Mouse (Mus musculus) bone marrow macrophage, adult 2 months (primary cell): Measurements from ENCODE around the gene Gtf2f1. TPM values are rescaled to one million over a fixed set of nuclear protein-coding genes. Genes with fewer than 3 reads are reported as not detected.

Experiments used
- H3K27ac ChIP-seq: 2 replicates; pipeline ENCODE4 v1.5.1; 2012; ENCODE audit warnings: low read depth, low read length; ENCODE audit not compliant: insufficient read depth
- H3K4me1 ChIP-seq: 2 replicates; pipeline ENCODE4 v1.6.1; 2012; ENCODE audit warnings: low read length; ENCODE audit not compliant: control insufficient read depth, insufficient read depth
- H3K4me3 ChIP-seq: 2 replicates; pipeline ENCODE4 v1.5.1; 2012; ENCODE audit warnings: mild to moderate bottlenecking, low read length, moderate library complexity; ENCODE audit not compliant: insufficient read depth
- CTCF ChIP-seq: IDR thresholded peaks from 2 replicates; pipeline ENCODE4 v1.5.1; 2012; ENCODE audit warnings: low read depth, mild to moderate bottlenecking, low read length, moderate library complexity
- POLR2A ChIP-seq: IDR thresholded peaks from 2 replicates; pipeline ENCODE4 v1.6.1; 2012; ENCODE audit warnings: mild to moderate bottlenecking, low read depth, low read length, borderline replicate concordance
- polyA plus RNA-seq: library from polyadenylated mRNA; stranded (reverse); fragments of >200 nt; gene quantifications from 2 replicates; pipeline ENCODE4 v1.2.4, GENCODE M21; 2012; ENCODE audit not compliant: missing spikeins, insufficient read depth, insufficient read length

The Gtf2f1 gene
- polyA plus RNA-seq, 1 experiment: 57.7 TPM

DNA sequence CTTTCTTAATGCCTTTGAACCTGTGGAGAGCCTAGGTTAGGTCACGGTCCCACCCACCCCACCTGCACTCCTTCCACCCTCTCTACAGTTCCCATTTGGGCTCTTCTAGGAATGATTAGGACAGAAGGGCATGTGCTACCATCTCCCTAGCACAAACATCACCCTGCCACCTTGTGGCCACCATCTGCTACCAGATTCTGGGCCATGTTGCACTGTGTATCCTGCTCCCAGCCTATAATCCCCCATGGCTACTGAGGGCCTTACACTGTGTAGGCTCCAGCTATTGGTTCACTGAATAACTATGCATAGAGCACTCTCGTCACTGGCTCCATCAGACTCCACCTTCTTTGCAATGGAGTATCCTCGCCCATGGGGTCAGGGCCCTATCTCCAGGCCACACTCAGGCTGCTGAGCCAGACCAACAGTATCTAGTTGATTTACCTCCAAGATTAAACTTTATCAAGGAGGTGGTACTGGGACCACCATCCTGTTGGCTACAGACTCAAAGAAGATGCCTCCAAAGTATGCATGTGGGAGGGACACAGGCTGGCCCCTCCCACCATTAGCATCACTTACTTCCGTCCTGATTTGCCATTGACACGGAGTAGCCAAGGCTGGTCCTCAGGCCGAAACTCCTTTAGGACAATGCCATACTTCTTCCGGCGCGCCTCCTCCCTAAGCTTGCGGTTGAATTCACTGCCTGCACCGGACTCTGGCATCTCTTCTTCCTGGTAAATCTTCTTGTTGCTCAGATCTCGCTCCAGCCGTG is 3.8 kb downstream of the Gtf2f1 start:
- Histone ChIP-seq H3K4me3 (no peak overlapping the region), H3K4me1 (peaks cover 10% of the 10 kb centered on the region), H3K27ac (no peak overlapping the region)
- TF ChIP-seq POLR2A (no peak), CTCF (no peak)

DNA sequence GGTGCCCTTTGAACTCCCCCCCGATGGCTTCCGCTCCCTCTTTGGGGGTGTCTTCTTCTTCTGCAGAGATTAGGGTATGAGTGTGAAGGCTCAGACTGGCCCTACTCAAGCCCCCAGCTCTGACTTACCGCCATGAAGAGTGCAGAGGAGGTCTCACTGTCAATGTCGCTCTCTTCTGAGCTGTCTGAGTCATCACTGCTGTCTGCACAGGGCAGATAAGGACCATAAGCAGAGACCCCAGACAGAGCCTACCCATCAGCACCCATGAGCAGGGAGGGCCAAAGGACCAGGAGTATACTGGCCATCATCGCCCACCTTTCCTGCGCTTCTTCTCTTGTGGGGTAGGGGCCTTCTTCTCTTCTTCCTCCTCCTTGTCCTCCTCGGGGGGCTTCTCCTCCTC is 7.1 kb downstream of the Gtf2f1 start:
- no peak overlapping the region for H3K27ac ChIP-seq
- TF ChIP-seq POLR2A (no peak), CTCF (no peak)
- H3K4me3 ChIP-seq: no peak overlapping the region
- H3K4me1 ChIP-seq: no peaks in the 10 kb centered on the region

DNA sequence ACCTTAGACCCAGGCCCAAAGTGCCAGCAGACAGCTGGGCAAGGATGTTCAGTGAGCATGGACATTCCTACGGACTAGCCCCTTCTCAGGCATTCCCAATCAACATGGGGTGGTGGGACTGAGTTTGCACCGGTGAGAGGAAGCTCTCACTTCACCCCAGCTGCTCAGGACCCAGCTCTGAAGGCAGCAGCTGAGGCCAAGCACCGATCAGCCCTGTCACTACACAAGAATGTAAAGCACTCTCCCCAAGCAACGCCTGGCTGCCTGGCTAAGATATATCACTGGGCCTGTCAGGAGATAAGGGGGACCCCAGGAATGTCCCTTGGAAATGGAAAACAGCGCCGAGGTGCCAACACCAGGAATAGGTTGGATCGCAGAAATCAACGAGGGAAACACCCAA is 9.9 kb downstream of the Gtf2f1 start:
- no peaks in the 10 kb centered on the region; the same call in 1 of the 2 replicates for H3K4me1 ChIP-seq
- H3K4me3 ChIP-seq: no peak overlapping the region
- TF ChIP-seq CTCF (no peak), POLR2A (no peak)
- no peak overlapping the region for H3K27ac ChIP-seq

DNA sequence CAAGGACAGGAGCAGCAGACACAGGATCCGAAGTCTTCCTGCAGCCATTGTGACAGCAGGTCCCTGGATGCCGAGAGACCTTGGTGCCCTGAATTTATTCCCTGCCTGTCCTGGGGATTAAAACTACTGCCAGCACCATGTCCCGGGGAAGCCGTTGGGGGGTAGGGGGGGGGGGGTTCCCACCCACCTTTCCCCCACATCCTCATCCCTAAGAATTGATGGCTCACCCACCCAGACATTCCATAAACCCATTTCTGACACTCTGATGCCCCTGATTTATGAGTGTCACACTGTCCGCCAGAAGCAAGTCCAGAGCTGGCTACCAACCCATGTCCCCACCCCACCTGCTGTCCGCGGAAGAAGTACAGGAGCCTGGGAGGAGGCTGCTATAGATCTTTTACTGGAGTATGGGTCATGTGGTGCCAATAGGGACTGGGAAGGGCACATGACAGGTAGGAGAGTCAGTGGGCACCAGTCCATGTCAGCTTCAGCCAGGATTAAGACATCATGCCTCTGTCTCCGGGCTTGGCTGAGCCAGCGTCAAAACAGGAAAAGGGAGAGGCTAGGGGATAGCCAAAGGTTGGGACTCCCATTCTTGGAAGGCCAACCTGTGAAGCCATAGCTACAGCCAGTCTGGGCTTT is 11.0 kb downstream of the Gtf2f1 start, which contains the start of gene Pspn:
TSS of gene Pspn (minus strand) at position 51 of the 642 bp plus-strand sequence.
- TF ChIP-seq CTCF: no peak
- no peak for TF ChIP-seq POLR2A
- Histone ChIP-seq H3K4me3 (no peak within 1 kb of the TSS), H3K4me1 (no peaks in the 10 kb centered on the region; the same call in 1 of the 2 replicates), H3K27ac (no peak within 1 kb of the TSS)

DNA sequence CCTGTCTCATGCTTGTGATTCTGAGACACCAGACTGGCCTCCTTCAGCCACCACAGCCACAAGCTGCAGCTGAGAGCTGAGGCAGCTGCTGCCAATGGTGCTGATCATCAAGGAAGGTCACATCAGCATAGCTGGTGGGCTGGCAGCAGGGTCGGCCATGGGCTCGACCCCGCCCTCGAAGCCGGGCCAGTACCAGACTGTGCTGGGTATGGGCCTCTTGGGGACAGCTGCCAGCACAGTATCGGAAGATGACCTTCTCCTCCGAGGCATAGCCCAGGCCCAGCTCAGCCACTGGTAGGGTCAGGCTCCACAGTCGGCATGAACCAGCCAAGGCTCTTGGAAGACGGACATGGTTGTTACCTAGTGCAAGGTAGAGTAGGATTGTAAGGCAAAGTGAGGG is 11.7 kb downstream of the Gtf2f1 start:
- TF ChIP-seq POLR2A: no peak
- TF ChIP-seq CTCF: no peak
- H3K27ac ChIP-seq: no peak overlapping the region
- H3K4me1 ChIP-seq: no peaks in the 10 kb centered on the region; the same call in 1 of the 2 replicates
- no peak overlapping the region for H3K4me3 ChIP-seq

DNA sequence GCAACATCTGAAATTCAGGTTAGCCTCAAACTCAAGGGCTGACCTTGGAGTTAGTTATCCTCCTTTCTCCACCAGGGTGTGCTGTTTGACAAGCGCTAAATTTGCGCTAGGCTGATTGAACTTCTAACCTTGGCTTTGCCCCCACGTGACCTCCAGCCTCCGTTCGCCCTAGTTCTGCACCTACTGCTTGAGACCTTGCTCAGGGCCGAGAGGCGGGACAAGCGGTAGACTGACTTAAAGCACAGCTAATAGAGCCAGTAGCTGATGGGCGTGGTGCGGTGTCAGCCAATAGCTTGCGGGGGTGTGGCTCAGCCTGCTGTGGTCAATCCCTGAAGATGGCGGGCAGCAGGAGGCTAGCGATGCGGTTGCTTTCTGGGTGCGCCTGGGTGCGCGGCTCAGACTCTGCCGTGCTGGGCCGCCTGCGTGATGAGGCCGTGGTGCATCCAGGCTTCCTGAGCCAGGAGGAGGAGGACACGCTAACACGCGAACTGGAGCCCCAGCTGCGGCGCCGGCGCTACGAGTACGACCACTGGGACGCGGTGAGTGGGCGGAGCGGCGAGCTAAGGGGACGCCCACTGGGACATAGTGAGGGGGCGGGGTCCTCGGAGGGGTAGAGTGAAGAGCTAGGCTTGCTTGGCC is 13.9 kb downstream of the Gtf2f1 start, which contains the start of gene Alkbh7:
TSS of gene Alkbh7 (plus strand) at position 311 of the 639 bp plus-strand sequence.
- no peak within 1 kb of the TSS for H3K27ac ChIP-seq
- TF ChIP-seq POLR2A (no peak), CTCF (no peak)
- H3K4me1 ChIP-seq: no peaks in the 10 kb centered on the region; the same call in 1 of the 2 replicates
- peak within 1 kb of the TSS; percentile 81 for H3K4me3 ChIP-seq

DNA sequence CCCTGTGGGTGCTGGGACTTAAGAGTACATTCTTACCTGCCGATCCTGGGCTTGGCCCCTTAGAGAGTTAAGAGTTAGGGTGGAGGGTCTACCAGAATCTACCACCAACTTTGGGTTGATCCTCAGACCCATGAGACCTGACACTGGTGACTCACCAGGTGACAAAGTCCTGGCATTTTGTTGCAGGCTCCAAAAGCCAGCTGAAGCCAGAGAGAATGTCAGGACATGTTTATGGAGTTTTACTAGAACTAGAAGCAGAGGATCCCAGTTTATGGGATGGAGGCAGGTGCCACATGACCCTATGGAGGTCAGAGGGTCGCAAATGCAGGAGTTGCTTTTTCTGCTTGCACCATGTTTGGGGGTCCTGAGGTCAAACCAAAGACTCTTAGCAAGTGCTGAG is 14.6 kb downstream of the Gtf2f1 start:
- peaks cover 2% of the 10 kb centered on the region; the same call in 1 of the 2 replicates for H3K4me1 ChIP-seq
- TF ChIP-seq CTCF: no peak
- TF ChIP-seq POLR2A: no peak
- H3K27ac ChIP-seq: no peak overlapping the region
- H3K4me3 ChIP-seq: no peak overlapping the region

DNA sequence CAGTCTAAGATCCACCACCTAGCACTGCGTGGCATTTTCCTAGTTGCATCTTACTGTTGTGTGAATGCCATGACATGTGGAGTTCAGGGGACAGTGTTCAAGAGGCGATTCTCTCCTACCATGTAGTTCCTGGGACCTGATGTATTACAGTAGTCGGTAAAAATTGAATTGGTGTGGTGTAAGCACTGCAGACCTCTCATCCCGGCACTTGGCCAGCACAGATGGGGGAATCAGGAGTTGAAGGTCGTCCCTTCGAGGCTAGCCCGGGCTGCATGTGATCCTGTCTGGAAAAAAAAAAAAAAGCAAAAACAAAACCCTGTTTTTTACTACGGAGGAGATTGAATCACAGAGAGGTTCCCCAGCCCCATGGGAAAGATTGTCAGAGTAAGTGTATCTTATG is 16.0 kb downstream of the Gtf2f1 start:
- TF ChIP-seq POLR2A (no peak), CTCF (no peak)
- H3K4me3 ChIP-seq: no peak overlapping the region
- H3K4me1 ChIP-seq: peaks cover 7% of the 10 kb centered on the region
- H3K27ac ChIP-seq: no peak overlapping the region

DNA sequence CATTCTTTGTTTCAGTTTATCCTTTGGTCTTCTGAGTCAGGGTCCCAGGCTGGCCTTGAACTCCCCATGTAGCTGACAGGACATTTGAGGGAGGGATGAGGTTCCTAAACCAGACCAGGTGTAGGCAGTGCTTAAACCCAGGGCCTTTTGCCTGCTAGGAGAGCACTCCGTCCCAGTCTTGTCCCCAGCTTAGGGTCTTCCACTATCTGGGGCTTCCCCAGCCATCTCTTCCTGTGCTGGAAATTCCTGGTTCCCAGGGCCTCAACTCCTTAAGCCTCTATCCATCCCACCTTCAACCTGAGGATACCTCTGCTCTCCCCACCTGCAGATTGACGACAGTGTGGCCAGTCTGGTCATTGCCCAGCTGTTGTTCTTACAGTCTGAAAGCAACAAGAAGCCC is 20.1 kb downstream of the Gtf2f1 start:
- TF ChIP-seq CTCF: no peak
- no peak for TF ChIP-seq POLR2A
- H3K27ac ChIP-seq: no peak overlapping the region
- H3K4me1 ChIP-seq: peaks cover 7% of the 10 kb centered on the region
- H3K4me3 ChIP-seq: peak overlapping the region; percentile 99
